Mouse (Mus musculus): ENCODE measurements around the gene Krt32. TPM values are rescaled to one million over a fixed set of nuclear protein-coding genes. Genes with fewer than 3 reads are reported as not detected.

Krt32 gene
- polyA plus RNA-seq, 1 experiment from 2014 or later = not detected

DNA sequence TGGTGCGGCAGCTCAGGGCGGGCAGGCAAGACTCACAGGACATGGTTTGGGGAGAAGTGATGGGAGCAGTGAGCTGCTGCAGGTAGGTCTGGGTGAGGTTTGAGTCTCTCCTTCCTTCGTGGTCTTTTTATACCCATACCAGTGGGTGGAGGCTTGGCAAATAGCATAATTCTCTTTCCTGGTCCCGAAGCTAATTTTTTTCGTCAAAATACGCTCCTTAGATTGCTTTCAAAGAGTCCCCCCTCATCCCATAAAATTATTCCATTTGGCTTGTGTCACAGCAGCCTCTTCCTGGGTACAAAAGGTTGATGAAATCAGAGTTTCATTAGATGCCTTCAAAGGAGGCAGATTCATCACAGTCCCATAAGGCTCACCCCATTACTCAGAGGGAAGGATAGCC, 46.6 kb downstream of the Krt32 start, which contains the start of gene Krt34:
Gene Krt34, minus strand, starts transcription at position 101 of the 400 bp plus-strand sequence.
- 74% methylated on average over 6 of the region's 6 CpGs for whole genome bisulfite sequencing

More for the DNA sequence above, 46.6 kb downstream of the Krt32 start, which contains the start of gene Krt34:
- Histone ChIP-seq H3K9me3 (no peaks in the 10 kb centered on the region), H3K27me3 (ENCODE audit: insufficient read depth, poor library complexity, severe bottlenecking) (no peaks in the 10 kb centered on the region), H3K36me3 (no peaks in the 10 kb centered on the region), H3K4me3 (no peak within 1 kb of the TSS), H3K4me1 (no peaks in the 10 kb centered on the region; the same call in 1 of the 2 replicates), H3K27ac (no peak within 1 kb of the TSS)
- DNase-seq (ENCODE audit: low spot score) = no peak

Other genes with a start within 250 kb of the Krt32 start
- gene Krtap4-16, start 236.6 kb downstream of the Krt32 start, polyA plus RNA-seq (2016; fragmentation: Nextera tagmentation; extraction: Ambion mirVana) = not detected in 2 replicates
- gene Gm11568, start 230.3 kb downstream of the Krt32 start, polyA plus RNA-seq (2016; fragmentation: Nextera tagmentation; extraction: Ambion mirVana) = not detected in 2 replicates
- not detected in 2 replicates for gene Gm11559, start 223.8 kb downstream of the Krt32 start, polyA plus RNA-seq (2016; fragmentation: Nextera tagmentation; extraction: Ambion mirVana)
- gene Krtap9-1, start 214.8 kb downstream of the Krt32 start, polyA plus RNA-seq (2016; fragmentation: Nextera tagmentation; extraction: Ambion mirVana) = not detected in 2 replicates
- not detected in 2 replicates for gene Gm11567, start 209.0 kb downstream of the Krt32 start, polyA plus RNA-seq (2016; fragmentation: Nextera tagmentation; extraction: Ambion mirVana)
- gene Krtap31-1, start 180.3 kb downstream of the Krt32 start, polyA plus RNA-seq (2016; fragmentation: Nextera tagmentation; extraction: Ambion mirVana) = not detected in 2 replicates
- gene Gm11565, start 173.5 kb downstream of the Krt32 start, polyA plus RNA-seq (2016; fragmentation: Nextera tagmentation; extraction: Ambion mirVana) = not detected in 2 replicates
- gene Krtap31-2, start 151.9 kb downstream of the Krt32 start, polyA plus RNA-seq (2016; fragmentation: Nextera tagmentation; extraction: Ambion mirVana) = not detected in 2 replicates
- not detected in 2 replicates for gene Krtap9-5, start 139.8 kb downstream of the Krt32 start, polyA plus RNA-seq (2016; fragmentation: Nextera tagmentation; extraction: Ambion mirVana)
- gene Krtap29-1, start 109.2 kb downstream of the Krt32 start, polyA plus RNA-seq (2016; fragmentation: Nextera tagmentation; extraction: Ambion mirVana) = not detected in 2 replicates
- gene Krtap16-1, start 101.6 kb downstream of the Krt32 start, polyA plus RNA-seq (2016; fragmentation: Nextera tagmentation; extraction: Ambion mirVana) = not detected in 2 replicates
- gene Krtap17-1, start 94.2 kb downstream of the Krt32 start, polyA plus RNA-seq (2016; fragmentation: Nextera tagmentation; extraction: Ambion mirVana) = 0.30 TPM in 1 of 2 replicates, not detected in the other
- gene Krt33a, start 72.0 kb downstream of the Krt32 start, polyA plus RNA-seq (2016; fragmentation: Nextera tagmentation; extraction: Ambion mirVana) = not detected in 2 replicates
- not detected in 2 replicates for gene Krt33b, start 58.4 kb downstream of the Krt32 start, polyA plus RNA-seq (2016; fragmentation: Nextera tagmentation; extraction: Ambion mirVana)
- not detected in 2 replicates for gene Krt34, start 46.7 kb downstream of the Krt32 start, polyA plus RNA-seq (2016; fragmentation: Nextera tagmentation; extraction: Ambion mirVana)
- not detected in 2 replicates for gene Krt31, start 37.7 kb downstream of the Krt32 start, polyA plus RNA-seq (2016; fragmentation: Nextera tagmentation; extraction: Ambion mirVana)
- gene Krt35, start 8.0 kb upstream of the Krt32 start, polyA plus RNA-seq (2016; fragmentation: Nextera tagmentation; extraction: Ambion mirVana) = not detected in 2 replicates
- 0.08 TPM in 1 of 2 replicates, not detected in the other for gene Krt36, start 17.4 kb upstream of the Krt32 start, polyA plus RNA-seq (2016; fragmentation: Nextera tagmentation; extraction: Ambion mirVana)
- 0.10 TPM in 1 of 2 replicates, not detected in the other for gene Krt13, start 33.3 kb upstream of the Krt32 start, polyA plus RNA-seq (2016; fragmentation: Nextera tagmentation; extraction: Ambion mirVana)
- gene Krt15, start 47.7 kb upstream of the Krt32 start, polyA plus RNA-seq (2016; fragmentation: Nextera tagmentation; extraction: Ambion mirVana) = 0.11 and 1.5 TPM in 2 replicates
- 76.3 and 86.1 TPM in 2 replicates for gene Krt19, start 60.4 kb upstream of the Krt32 start, polyA plus RNA-seq (2016; fragmentation: Nextera tagmentation; extraction: Ambion mirVana)
- gene Krt9, start 105.0 kb upstream of the Krt32 start, polyA plus RNA-seq (2016; fragmentation: Nextera tagmentation; extraction: Ambion mirVana) = not detected in 2 replicates
- gene Krt14, start 119.3 kb upstream of the Krt32 start, polyA plus RNA-seq (2016; fragmentation: Nextera tagmentation; extraction: Ambion mirVana) = 0.70 and 1.5 TPM in 2 replicates
- not detected in 2 replicates for gene Krt16, start 160.7 kb upstream of the Krt32 start, polyA plus RNA-seq (2016; fragmentation: Nextera tagmentation; extraction: Ambion mirVana)
- gene Krt17, start 172.8 kb upstream of the Krt32 start, polyA plus RNA-seq (2016; fragmentation: Nextera tagmentation; extraction: Ambion mirVana) = 0.17 and 0.19 TPM in 2 replicates
- not detected in 2 replicates for gene Krt42, start 181.6 kb upstream of the Krt32 start, polyA plus RNA-seq (2016; fragmentation: Nextera tagmentation; extraction: Ambion mirVana)
- 1,444 and 1,503 TPM in 2 replicates for gene Eif1, start 231.7 kb upstream of the Krt32 start, polyA plus RNA-seq (2016; fragmentation: Nextera tagmentation; extraction: Ambion mirVana)
- not detected in 2 replicates for gene Gast, start 246.2 kb upstream of the Krt32 start, polyA plus RNA-seq (2016; fragmentation: Nextera tagmentation; extraction: Ambion mirVana)

Data from heart, embryonic 10.5 days (tissue).